Mouse (Mus musculus) splenic B cell, adult 2 months (primary cell): ENCODE data around the gene Mms22l.

Experiments used
- DNase-seq: peaks from one replicate; pipeline ENCODE4 v3.0.0-alpha.2; 2011; ENCODE audit warnings: low read depth, low spot score
- H3K27me3 ChIP-seq: 2 replicates; pipeline ENCODE4 v1.6.1; 2012; ENCODE audit warnings: mild to moderate bottlenecking, low read length, moderate library complexity, mixed read lengths; ENCODE audit not compliant: control insufficient read depth, poor library complexity, insufficient read depth, severe bottlenecking
- H3K36me3 ChIP-seq: 2 replicates; pipeline ENCODE4 v1.6.1; 2012; ENCODE audit warnings: mild to moderate bottlenecking, low read length, moderate library complexity, mixed read lengths; ENCODE audit not compliant: control insufficient read depth, poor library complexity, insufficient read depth, severe bottlenecking

The Mms22l gene

GRCm38 (mm10) chr4:24594824-24595223, 98.6 kb downstream of the Mms22l start:
- H3K36me3 ChIP-seq: 0 out of 2 replicates have a peak, but pooled peaks cover 2% of the 10 kb centered on the region
- no peaks in the 10 kb centered on the region for H3K27me3 ChIP-seq
- DNase-seq: no peak

- Histone ChIP-seq H3K36me3 (peaks cover 4% of the 10 kb centered on the region; the same call in 1 of the 2 replicates), H3K27me3 (no peaks in the 10 kb centered on the region)
- no peak for DNase-seq
Observed at GRCm38 (mm10) chr4:24596942-24597611, 100.8 kb downstream of the Mms22l start.

GRCm38 (mm10) chr4:24598637-24599036, 102.4 kb downstream of the Mms22l start:
- Histone ChIP-seq H3K27me3 (no peaks in the 10 kb centered on the region), H3K36me3 (peaks cover 4% of the 10 kb centered on the region; the same call in 1 of the 2 replicates)
- no peak for DNase-seq

GRCm38 (mm10) chr4:24601711-24602110, 105.5 kb downstream of the Mms22l start:
- no peak for DNase-seq
- Histone ChIP-seq H3K27me3 (no peaks in the 10 kb centered on the region), H3K36me3 (peaks cover 4% of the 10 kb centered on the region; the same call in 1 of the 2 replicates)

- no peak for DNase-seq
Observed at GRCm38 (mm10) chr4:24609085-24609484, 112.8 kb downstream of the Mms22l start.

GRCm38 (mm10) chr4:24609564-24609963, 113.3 kb downstream of the Mms22l start:
- no peaks in the 10 kb centered on the region for H3K27me3 ChIP-seq
- H3K36me3 ChIP-seq: no peaks in the 10 kb centered on the region
- DNase-seq: no peak

More at GRCm38 (mm10) chr4:24609085-24609484, 112.8 kb downstream of the Mms22l start:
- Histone ChIP-seq H3K27me3 (no peaks in the 10 kb centered on the region), H3K36me3 (no peaks in the 10 kb centered on the region)

- DNase-seq: no peak
- H3K27me3 ChIP-seq: no peaks in the 10 kb centered on the region
- no peaks in the 10 kb centered on the region for H3K36me3 ChIP-seq
Observed at GRCm38 (mm10) chr4:24620005-24620404, 123.8 kb downstream of the Mms22l start.

- DNase-seq: no peak
- H3K36me3 ChIP-seq: no peaks in the 10 kb centered on the region
Observed at GRCm38 (mm10) chr4:24620440-24620839, 124.2 kb downstream of the Mms22l start.

GRCm38 (mm10) chr4:24621422-24622187, 125.4 kb downstream of the Mms22l start:
- Histone ChIP-seq H3K27me3 (no peaks in the 10 kb centered on the region), H3K36me3 (no peaks in the 10 kb centered on the region)
- no peak for DNase-seq

More at GRCm38 (mm10) chr4:24620440-24620839, 124.2 kb downstream of the Mms22l start:
- H3K27me3 ChIP-seq: no peaks in the 10 kb centered on the region

- DNase-seq: no peak
- H3K36me3 ChIP-seq: no peaks in the 10 kb centered on the region
- no peaks in the 10 kb centered on the region for H3K27me3 ChIP-seq
Observed at GRCm38 (mm10) chr4:24625951-24626584, 129.8 kb downstream of the Mms22l start.

- H3K27me3 ChIP-seq: no peaks in the 10 kb centered on the region
- H3K36me3 ChIP-seq: no peaks in the 10 kb centered on the region
- DNase-seq: no peak
Observed at GRCm38 (mm10) chr4:24626686-24627085, 130.4 kb downstream of the Mms22l start.

- Histone ChIP-seq H3K36me3 (no peaks in the 10 kb centered on the region), H3K27me3 (no peaks in the 10 kb centered on the region)
- no peak for DNase-seq
Observed at GRCm38 (mm10) chr4:24627871-24628270, 131.6 kb downstream of the Mms22l start.

GRCm38 (mm10) chr4:24630430-24630829, 134.2 kb downstream of the Mms22l start:
- DNase-seq: no peak
- H3K36me3 ChIP-seq: no peaks in the 10 kb centered on the region
- H3K27me3 ChIP-seq: no peaks in the 10 kb centered on the region

- no peak for DNase-seq
- no peaks in the 10 kb centered on the region for H3K27me3 ChIP-seq
- H3K36me3 ChIP-seq: no peaks in the 10 kb centered on the region
Observed at GRCm38 (mm10) chr4:24631177-24631911, 135.1 kb downstream of the Mms22l start.
